Mouse (Mus musculus) cortical plate, adult 2 months (tissue): ENCODE results near the gene Adamtsl1. TPM values are rescaled to one million over a fixed set of nuclear protein-coding genes. Genes with fewer than 3 reads are reported as not detected.

Source experiments
- H3K27ac ChIP-seq: fragments of 200-500 bp; 2 replicates; pipeline ENCODE4 v1.5.1; 2012; ENCODE audit warnings: low read length, control low read depth, inconsistent platforms; ENCODE audit not compliant: insufficient read depth
- H3K4me1 ChIP-seq: fragments of 200-500 bp; 2 replicates; pipeline ENCODE4 v1.6.1; 2011; ENCODE audit warnings: low read length; ENCODE audit not compliant: control insufficient read depth, insufficient read depth
- H3K4me3 ChIP-seq: fragments of 200-500 bp; 2 replicates; pipeline ENCODE4 v1.5.1; 2011; ENCODE audit warnings: mild to moderate bottlenecking, low read length, control low read depth; ENCODE audit not compliant: insufficient read depth
- CTCF ChIP-seq: fragments of 200-500 bp; IDR thresholded peaks from 2 replicates; pipeline ENCODE4 v1.5.1; 2011; ENCODE audit warnings: mild to moderate bottlenecking, control low read depth, low read length; ENCODE audit not compliant: insufficient read depth; ENCODE audit errors: extremely low read depth
- POLR2A ChIP-seq: fragments of 200-500 bp; IDR thresholded peaks from 2 replicates; pipeline ENCODE4 v1.6.1; 2011; ENCODE audit warnings: mild to moderate bottlenecking, low read length, control low read depth; ENCODE audit not compliant: insufficient read depth; ENCODE audit errors: extremely low read depth
- polyA plus RNA-seq: library from polyadenylated mRNA; depleted of rRNA; stranded (reverse); fragments of >200 nt; gene quantifications from 2 replicates; pipeline ENCODE4 v1.2.3, GENCODE M21; 2012

Adamtsl1 gene
- polyA plus RNA-seq, 1 experiment: 2.6 TPM

GRCm38 (mm10) chr4:86325411-86325810 is 811.4 kb downstream of the Adamtsl1 start:
- Histone ChIP-seq H3K27ac (no peak overlapping the region), H3K4me1 (no peaks in the 10 kb centered on the region), H3K4me3 (no peak overlapping the region)
- TF ChIP-seq CTCF: no peak
- TF ChIP-seq POLR2A: no peak

DNA sequence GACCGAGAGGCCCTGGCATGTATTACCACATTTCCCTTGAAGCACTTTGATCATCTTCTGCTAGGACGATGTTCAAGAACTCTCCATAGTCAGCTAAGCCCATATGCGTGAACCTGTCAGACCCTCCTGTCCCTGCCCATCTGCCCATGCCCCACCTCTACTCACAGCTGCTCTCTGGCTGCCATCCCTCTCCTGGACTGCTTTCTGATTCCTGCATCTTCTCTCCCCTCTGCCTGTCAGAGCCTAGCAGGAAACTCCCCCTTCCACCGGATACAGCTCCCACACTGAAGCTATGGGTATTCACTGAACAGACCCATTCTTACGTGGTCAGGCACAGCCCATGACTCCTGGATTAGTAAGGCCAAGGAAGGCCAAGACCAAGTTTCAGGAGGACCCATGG is 812.0 kb downstream of the Adamtsl1 start:
- no peaks in the 10 kb centered on the region for H3K4me1 ChIP-seq
- no peak overlapping the region for H3K4me3 ChIP-seq
- TF ChIP-seq CTCF: no peak
- TF ChIP-seq POLR2A: no peak
- no peak overlapping the region for H3K27ac ChIP-seq

DNA sequence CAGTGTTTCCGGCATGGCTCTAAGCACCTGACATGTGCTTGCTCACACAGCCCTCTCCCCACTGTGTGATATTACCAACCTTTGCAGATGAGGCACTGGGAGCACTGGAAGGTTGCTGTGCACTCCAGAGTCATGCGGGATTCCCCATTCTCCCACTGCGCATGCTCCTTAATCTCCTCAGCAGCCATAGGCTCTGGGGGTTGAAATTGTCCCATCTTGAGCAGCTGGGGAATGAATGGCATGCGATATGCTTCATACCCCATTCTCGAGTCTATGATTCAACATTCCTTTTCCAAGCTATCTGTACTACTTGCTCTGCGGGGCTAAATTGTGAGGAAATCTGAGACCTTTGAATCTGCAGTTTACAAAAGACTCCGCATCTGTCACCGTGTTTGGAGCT is 812.7 kb downstream of the Adamtsl1 start:
- Histone ChIP-seq H3K4me3 (no peak overlapping the region), H3K4me1 (no peaks in the 10 kb centered on the region), H3K27ac (no peak overlapping the region)
- TF ChIP-seq CTCF (no peak), POLR2A (no peak)

GRCm38 (mm10) chr4:86329481-86329880 is 815.5 kb downstream of the Adamtsl1 start:
- no peaks in the 10 kb centered on the region for H3K4me1 ChIP-seq
- TF ChIP-seq CTCF (no peak), POLR2A (no peak)
- H3K4me3 ChIP-seq: no peak overlapping the region
- no peak overlapping the region for H3K27ac ChIP-seq

DNA sequence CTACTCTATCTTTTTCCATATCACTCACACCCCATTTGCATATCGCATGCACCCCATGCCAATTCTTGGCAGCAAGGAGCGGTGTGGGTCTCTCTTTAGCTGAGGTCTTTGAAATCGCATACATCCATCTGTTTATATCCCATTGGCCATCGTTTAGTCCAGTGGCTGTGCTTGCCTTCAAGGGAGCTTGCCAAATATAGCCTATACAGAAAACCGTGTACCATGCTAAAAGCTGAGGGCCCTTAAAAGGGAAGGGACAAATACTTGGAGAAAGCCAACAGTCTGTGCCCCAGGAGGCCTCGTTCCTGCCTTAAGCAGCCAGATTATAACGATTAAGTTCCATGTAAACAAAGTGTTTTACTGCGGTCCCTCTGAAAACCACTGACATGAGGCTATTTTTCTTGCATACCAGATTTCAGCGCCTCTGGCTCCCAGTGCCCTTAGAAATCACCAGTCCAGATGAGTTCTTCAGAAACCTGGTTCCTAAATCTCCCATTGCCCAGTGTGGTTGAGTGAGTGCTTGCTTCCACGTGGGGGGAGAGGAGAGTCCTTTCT is 822.0 kb downstream of the Adamtsl1 start:
- no peak overlapping the region for H3K27ac ChIP-seq
- no peaks in the 10 kb centered on the region for H3K4me1 ChIP-seq
- TF ChIP-seq POLR2A (no peak), CTCF (no peak)
- H3K4me3 ChIP-seq: no peak overlapping the region

GRCm38 (mm10) chr4:86337216-86337765 is 823.3 kb downstream of the Adamtsl1 start:
- TF ChIP-seq CTCF: no peak
- no peak for TF ChIP-seq POLR2A
- no peaks in the 10 kb centered on the region for H3K4me1 ChIP-seq
- no peak overlapping the region for H3K4me3 ChIP-seq
- no peak overlapping the region for H3K27ac ChIP-seq

DNA sequence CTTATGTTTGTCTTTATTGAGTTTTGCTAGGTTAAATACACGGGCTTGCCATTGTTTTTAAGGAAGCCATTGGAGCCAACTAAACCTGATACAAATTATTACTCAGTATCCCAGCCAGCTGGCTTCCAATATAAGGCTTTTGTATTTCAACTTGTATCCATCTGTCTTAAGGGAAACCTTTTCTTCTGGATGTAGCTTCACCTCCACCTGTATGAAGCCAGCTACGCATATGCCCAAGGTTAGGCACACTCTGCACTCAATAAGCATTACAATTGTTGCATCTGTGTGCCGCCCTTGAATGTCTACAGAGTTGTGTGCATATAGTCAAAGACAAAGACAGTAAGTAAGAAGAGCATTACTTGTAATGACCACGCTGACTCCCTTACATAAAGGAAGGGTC is 835.4 kb downstream of the Adamtsl1 start:
- Histone ChIP-seq H3K27ac (no peak overlapping the region), H3K4me3 (no peak overlapping the region), H3K4me1 (no peaks in the 10 kb centered on the region)
- TF ChIP-seq CTCF (no peak), POLR2A (no peak)

DNA sequence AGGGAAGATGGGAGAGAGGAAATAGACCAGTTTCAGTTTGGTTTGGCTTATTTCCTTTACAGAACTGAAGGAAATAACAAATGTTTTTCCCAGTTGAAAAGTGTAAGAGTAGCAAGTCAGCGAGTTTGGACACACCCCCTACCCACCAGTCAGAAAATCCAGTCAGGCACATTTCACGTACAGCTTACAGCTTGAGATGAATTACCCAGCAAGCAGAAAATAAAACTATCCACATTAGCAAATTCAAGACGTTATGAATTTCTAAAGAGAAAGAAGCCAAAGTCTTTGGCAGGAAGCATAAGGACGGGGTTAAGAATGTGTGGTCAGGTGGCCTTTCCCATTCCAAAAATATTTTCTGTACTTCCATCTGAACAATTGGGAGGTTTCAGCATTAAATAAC is 838.1 kb downstream of the Adamtsl1 start:
- no peak overlapping the region for H3K27ac ChIP-seq
- TF ChIP-seq CTCF (no peak), POLR2A (no peak)
- H3K4me1 ChIP-seq: no peaks in the 10 kb centered on the region
- no peak overlapping the region for H3K4me3 ChIP-seq

GRCm38 (mm10) chr4:86353550-86353949 is 839.6 kb downstream of the Adamtsl1 start:
- Histone ChIP-seq H3K27ac (no peak overlapping the region), H3K4me1 (no peaks in the 10 kb centered on the region), H3K4me3 (no peak overlapping the region)
- TF ChIP-seq CTCF (no peak), POLR2A (no peak)

DNA sequence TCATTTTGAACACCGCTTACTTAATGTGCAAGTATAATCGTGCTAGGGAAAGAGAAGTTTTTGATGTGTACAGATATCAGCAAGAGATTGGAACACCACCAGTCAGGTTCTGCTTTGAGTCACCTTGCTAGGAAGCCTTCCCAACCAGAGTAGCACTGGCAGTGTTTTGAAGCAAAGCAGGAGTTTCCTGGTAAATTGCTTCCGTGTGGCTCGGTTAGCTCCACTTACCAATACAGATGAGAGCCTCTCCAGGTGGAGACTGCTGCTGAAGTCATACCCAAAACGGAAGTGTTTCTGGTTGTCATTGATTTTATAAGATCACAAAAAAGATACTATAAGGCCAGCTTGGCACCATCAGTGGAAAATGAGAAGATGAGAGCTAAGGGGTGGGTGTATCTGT is 845.4 kb downstream of the Adamtsl1 start:
- Histone ChIP-seq H3K4me1 (peaks cover 2% of the 10 kb centered on the region; the same call in 1 of the 2 replicates), H3K4me3 (no peak overlapping the region), H3K27ac (no peak overlapping the region)
- TF ChIP-seq CTCF (no peak), POLR2A (no peak)

- H3K27ac ChIP-seq: no peak overlapping the region
- no peak for TF ChIP-seq POLR2A
- TF ChIP-seq CTCF: no peak
- no peak overlapping the region for H3K4me3 ChIP-seq
These were observed 855.1 kb downstream of the Adamtsl1 start for GRCm38 (mm10) chr4:86369055-86369454.

More at GRCm38 (mm10) chr4:86369055-86369454, 855.1 kb downstream of the Adamtsl1 start:
- H3K4me1 ChIP-seq: no peaks in the 10 kb centered on the region
